Comparison of ENCODE assay signal across 1 mouse cellular context in genomic region chr4:56801907-56802668, GRCm38 (mm10).
TF ChIP-seq lines count a peak whose summit lies in the region.

Gene Elp1 (minus strand): TSS chr4:56802331.
Gene Fam206a (plus strand): TSS chr4:56802345.

TF ChIP-seq in CH12.LX, 34 proteins besides CTCF, POLR2A, EP300 and RAD21 (continued from another document):
- peak; percentile 46; the same call in 1 of the 2 replicates for TF ChIP-seq ELF1 (IDR thresholded peaks at IDR 0.05; ENCODE audit: low read depth, low read length)
- TF ChIP-seq MXI1 (IDR thresholded peaks at IDR 0.05; ENCODE audit: low read depth, low read length), result peak; percentile 92
- TF ChIP-seq MAX (IDR thresholded peaks at IDR 0.05; ENCODE audit: low read length), result peak; percentile 89
- peak; percentile 80; the same call in 1 of the 2 replicates for TF ChIP-seq KAT2A (IDR thresholded peaks at IDR 0.05; ENCODE audit: insufficient replicate concordance, low read length)
- TF ChIP-seq RCOR1 (conservative IDR thresholded peaks at IDR 0.05; ENCODE audit: low read depth, low read length), result no peak
- TF ChIP-seq IRF4 (IDR thresholded peaks at IDR 0.05; ENCODE audit: low read depth, low read length), result no peak; the same call in 1 of the 2 replicates
- TF ChIP-seq TBP (conservative IDR thresholded peaks at IDR 0.05; ENCODE audit: low read depth, low read length), result 0 out of 2 replicates have a peak, but pooled peaks have one; percentile 39
- peak; percentile 93 for TF ChIP-seq NRF1 (IDR thresholded peaks at IDR 0.05; ENCODE audit: low read depth, low read length)
- peak; percentile 75 for TF ChIP-seq MYC (IDR thresholded peaks at IDR 0.05; ENCODE audit: low read depth, low read length)
- peak; percentile 56; the same call in 1 of the 2 replicates for TF ChIP-seq ZMIZ1 (IDR thresholded peaks at IDR 0.05; ENCODE audit: low read depth, low read length)
